Mouse (Mus musculus) adrenal gland, postnatal 10 days (tissue): ENCODE data around the gene Ramp2. TPM values are rescaled to one million over a fixed set of nuclear protein-coding genes. Genes with fewer than 3 reads are reported as not detected.

ENCODE experiments used
- DNase-seq: peaks from one replicate; pipeline ENCODE4 v3.0.0; 2021; ENCODE audit warnings: mixed read lengths
- long read RNA-seq, 2 experiments: library from polyadenylated mRNA; stranded (forward); transcript quantifications; one replicate each; pipeline ENCODE4 v2.0.0; 2021
- total RNA-seq, 2 experiments: library from RNA; stranded (reverse); gene quantifications; 2 replicates each; pipeline ENCODE4 v1.2.3; 2021

Gene Ramp2
- total RNA-seq = 100 to 1,000 TPM; 101 to 116 TPM
- long read RNA-seq, experiment 1, transcript Ramp2-204 (4 exons, 1,178 nt) = major isoform, 93 of 116 reads
- long read RNA-seq, experiment 1, partial matches to known transcripts = 3 of 116 reads
- long read RNA-seq, experiment 1, other reads (novel, unspliced or antisense) = 11 of 116 reads
- long read RNA-seq, experiment 2, transcript Ramp2-204 (4 exons, 1,178 nt) = major isoform, 75 of 91 reads
- long read RNA-seq, experiment 2, transcript Ramp2-202 (3 exons, 899 nt) = minor isoform, 5 of 91 reads
- long read RNA-seq, experiment 2, partial matches to known transcripts = 2 of 91 reads
- long read RNA-seq, experiment 2, other reads (novel, unspliced or antisense) = 6 of 91 reads

DNA sequence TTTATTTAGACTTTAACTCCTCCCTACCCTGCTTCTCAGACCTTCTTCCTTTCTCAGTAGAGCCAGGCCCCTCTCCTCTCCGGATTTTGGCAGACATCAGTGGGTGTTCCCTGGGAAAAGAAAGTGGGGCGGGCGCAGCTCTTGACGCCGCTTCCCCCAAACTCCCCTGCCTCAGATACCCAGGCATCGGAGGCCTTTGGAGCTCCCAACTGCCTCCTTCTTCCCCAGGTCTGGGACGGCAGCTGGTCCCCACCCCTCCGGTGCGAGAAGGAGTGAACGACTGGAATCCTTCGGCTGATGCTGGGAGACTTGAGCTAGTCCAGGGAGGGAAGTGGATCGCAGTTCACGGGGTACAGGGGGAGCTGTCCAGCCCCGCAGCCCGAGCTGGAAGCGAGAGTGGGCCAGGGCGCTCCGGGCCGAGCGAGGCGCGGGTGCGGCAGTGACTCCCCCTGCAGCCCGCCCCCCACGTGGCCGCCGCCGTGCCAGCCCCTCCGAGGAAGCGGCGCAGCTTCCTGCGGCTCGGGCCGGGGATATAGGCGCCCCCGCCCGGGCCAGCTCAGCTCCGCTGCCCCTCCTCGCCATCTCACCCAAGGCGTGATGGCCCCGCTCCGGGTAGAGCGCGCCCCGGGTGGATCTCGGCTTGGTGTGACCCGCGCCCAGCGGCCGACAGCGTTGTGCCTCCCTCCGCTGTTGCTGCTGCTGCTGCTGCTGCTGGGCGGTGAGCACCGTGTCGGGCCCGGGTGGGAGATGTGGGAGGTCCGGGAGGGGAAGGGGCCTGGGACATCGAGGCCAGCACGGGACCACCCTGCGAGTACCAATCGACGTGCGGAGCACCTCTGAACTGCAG lies at the start of gene Ramp2:
Gene Ramp2, plus strand, starts transcription at position 174 of the 847 bp plus-strand sequence.
- peak; percentile 76 for DNase-seq

DNA sequence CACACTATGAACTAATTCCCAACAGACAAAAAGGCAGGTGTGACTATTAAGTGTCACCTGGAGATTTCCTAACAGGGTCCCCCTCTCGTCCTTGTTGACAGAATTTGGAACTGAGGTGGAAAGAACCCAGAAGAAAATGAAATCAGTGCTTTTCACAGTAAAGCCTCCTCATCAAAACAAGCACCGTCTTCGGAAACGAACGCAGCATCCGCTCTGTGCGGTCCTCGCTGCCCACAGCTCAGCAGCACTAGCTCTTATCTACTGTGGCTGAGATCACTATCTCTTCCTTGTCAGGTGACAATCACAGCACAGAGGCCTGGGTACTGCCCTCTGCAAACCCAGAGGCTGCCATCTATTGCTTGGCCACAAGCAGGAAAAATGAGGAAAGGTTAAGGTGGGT lies 49.7 kb upstream of the Ramp2 start:
- no peak for DNase-seq

DNA sequence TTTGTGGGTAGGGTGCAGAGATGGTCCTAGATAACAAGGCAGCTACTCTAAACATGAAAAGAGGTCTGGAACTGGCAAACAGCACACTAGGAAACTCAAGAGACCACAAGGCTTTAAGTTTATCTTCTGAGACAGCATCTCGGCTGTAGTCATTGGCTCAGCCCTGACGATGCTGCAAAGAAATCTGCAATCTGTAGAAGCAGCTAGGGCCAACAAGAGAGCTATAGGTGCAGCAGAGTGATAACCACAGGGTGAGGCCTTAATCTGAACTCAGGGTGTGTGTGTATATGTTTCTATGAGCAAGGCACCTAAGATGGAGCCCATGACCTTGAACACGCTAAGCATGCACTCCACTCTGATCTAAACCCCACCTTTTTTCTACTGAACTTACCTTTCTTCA lies 46.3 kb upstream of the Ramp2 start:
- no peak for DNase-seq

DNA sequence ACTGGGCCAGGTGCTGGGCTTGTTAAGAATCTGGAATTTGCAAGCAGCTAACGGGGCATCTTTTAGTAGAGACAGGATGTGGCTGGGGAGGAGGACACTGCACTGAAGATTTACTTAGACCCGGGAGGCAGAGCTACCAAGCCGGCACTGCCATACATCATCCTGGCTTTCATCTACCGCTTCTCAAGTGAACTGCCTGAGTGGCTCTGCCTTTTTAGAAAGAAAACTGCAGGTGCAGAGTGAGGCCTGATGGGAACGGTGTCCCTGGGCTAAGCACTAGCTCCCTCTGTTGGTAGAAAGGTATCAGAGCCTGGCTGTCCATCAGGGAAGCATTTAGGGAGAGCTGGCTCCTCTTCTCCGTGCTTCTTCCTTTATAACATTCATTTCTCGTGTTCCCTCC lies 44.8 kb upstream of the Ramp2 start:
- DNase-seq = no peak

DNA sequence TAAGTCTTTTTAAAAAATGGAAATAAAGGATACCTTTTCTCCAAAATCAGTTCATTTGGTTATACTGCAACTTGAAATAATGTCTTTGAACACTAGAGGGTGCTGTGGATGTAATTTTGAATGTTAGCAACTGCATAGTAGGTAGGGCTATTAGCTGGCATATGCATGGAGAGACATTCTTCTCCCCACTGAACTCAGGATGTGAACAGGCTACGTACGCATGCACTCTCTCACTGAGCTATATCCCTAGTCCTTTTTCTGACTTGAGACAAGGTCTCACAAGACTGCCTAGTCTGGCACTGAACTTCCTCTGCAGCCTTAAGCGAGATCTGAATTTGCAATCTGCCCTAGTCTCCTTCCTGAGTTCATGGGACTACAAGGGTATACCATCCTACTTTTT lies 33.9 kb upstream of the Ramp2 start:
- DNase-seq = no peak

DNA sequence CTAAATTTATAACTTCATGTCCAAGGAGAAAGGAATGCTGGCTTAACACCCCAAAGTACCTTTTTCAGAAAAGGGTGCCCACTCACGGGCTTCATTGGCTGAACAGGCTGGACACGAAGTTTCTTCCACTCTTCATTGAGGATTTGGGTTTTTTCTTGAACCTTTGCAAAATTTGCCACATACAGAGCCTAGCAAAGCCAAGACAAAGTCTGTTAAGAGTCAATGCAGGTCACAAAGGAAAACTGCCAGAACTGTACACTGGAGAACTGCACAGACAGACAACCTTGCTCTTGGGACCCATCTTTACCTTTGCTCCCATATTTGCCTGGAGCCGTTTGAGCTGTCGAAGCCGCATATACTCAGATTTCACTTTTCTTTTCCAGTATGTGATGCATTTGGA lies 28.9 kb upstream of the Ramp2 start:
- DNase-seq = peak; percentile 36

DNA sequence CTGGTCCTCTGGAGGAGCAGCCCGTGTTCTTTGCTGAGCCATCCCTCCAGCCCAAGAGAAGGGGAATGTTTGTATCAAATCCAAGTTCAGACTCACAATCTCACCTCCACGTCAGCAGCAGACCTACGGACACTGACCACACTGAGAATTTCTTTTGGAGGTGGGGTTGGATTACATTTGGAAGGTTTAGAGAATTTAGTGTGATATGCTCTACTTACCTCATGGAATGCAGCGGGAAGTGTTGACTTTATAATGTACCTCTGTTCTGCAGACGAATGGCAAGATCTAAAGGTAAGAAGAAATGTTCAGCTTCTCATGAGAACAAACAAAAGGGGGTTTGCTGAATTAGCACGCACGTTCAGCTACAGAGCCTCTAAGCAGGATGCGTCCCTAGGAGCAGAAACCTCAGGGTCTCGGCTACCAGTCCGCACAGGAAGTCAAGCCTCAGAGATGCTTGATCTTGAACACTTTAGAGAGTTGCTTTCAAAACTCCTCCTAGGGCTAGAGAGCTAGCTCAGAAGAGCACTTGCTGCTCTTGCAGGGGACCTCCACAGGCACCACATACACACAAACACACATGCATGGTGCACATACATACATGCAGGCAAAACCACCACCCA lies 27.3 kb upstream of the Ramp2 start:
- no peak for DNase-seq

DNA sequence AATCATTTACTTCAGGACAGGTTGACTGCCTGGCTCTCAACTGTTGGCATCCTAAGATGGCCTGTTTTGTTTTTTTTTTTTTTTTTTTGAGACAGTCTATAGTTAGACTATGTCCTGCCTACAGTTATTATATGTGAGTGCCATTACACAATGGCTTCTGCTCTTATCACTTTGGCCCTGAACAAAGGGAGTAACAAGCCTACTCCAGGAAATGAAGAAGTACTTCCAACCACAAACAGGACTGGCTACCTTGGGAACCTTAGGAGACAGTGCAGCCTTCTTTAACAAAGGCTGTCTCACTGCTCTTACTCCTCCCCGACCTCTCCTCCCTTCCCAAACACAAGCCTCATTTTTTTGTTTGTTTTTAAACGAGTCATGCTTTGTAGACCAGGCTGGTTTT lies 25.0 kb upstream of the Ramp2 start:
- DNase-seq = no peak

DNA sequence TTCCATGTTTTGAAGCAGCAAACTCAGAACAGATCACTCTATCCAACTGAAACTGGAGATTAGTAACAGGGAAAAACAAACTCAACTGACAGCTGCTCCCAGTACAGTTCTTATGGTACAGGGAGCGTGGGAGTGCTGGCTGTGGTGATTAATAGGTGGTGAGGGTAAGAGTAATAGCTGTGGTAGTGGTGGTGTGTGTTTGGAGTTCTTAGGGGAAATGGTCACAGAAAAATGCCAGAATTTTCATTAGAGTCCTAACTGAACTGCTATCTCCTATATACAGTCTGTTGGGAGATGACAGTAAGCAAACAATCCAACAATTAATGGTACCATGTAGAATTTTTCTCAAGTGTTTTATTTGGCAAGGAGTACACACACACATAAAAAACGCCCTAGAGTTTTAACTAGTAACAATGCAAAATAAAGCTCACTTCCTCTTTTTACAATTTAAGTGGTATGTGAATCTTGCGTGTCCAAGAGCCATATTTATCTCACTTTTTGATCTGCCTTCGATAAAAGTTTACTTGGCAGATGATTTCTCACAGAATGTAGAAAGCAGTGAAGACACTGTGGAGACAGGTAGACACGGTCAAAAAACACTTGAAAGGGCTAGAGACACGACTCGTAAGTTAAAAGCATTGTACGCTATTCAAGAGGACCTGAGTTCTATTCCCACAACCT lies 24.4 kb upstream of the Ramp2 start:
- DNase-seq = no peak

DNA sequence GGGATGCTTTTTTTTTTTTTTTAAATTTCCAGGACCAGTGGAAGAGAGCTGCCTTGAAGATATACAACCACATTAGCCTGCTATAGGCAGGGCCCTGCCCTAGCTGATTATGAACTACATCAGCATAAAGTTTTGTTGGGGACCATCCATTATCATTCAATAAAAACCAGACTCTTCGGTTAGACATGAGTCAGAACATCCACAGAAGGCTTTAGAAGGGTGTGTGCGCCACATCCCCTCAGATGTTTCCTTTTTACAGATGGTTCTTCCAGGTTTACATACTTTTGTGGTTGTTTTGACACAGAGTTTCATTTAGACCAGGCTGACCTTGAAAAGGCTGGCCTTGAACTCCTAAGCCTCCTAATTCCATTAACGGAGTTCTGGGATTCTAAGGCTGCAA lies 21.5 kb upstream of the Ramp2 start:
- no peak for DNase-seq

DNA sequence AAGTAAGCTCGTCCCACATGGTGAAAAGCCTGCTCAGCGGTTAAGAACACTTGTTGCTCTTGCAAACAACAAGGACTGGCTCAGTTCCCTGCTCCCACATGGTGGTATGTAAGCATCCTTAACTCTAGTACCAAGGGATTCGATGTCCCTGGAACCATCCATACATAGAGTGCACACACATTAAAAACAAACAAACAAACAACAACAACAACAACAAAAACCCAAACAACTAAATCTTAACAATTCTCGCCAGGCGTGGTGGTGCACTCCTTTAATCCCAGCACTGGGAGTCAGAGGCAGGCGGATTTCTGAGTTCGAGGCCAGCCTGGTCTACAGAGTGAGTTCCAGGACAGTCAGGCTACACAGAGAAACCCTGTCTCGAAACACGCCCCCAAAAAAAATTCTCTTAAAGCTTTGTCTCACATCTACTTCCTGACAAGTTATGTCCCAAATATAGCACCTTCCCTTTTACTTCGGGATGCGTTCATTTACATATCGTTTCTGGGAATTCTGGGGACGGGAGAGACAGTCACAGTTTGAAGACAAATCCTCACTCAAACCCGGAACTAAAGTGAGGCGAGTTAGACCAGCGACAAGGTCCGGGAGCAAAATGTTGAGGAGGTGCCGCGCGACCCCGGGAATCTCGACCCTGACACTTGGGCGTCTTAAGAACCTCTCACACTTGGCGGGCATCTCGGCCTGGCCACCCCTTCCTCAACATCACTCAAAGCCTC lies 20.3 kb upstream of the Ramp2 start:
- no peak for DNase-seq

DNA sequence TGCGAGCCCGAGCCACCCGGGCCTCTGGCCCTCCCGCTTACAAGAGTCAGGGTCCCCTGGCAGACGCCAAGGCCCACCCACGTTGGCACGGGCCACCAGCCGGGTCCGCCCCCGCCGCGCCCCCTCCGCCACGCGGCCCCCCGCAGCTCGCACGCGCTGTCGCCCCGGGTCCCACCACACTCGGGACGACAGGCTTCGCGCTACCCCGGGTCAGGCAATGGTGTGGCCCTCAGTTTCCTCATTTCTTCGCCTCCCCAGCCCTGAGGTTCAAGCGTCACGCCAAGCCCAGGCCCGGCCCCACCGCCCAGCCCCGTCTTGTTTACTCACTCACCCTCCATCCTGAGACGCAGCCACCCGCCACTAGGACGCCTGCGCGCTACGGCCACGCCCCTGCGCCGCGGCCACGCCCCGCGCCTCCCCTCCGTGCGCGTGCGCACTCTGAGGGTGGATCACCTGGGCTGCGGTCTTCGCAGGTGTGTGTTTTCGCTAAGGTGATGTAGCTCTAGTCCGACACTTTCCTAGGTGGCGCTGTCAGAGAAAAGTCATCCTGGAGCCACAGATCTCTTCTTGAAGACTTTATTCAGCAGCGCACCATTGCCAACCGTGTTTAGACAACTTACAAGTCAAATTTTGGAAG lies 19.6 kb upstream of the Ramp2 start, which contains the start of gene Ezh1:
Gene Ezh1, minus strand, starts transcription at position 399 of the 637 bp plus-strand sequence.
- DNase-seq = peak; percentile 94

DNA sequence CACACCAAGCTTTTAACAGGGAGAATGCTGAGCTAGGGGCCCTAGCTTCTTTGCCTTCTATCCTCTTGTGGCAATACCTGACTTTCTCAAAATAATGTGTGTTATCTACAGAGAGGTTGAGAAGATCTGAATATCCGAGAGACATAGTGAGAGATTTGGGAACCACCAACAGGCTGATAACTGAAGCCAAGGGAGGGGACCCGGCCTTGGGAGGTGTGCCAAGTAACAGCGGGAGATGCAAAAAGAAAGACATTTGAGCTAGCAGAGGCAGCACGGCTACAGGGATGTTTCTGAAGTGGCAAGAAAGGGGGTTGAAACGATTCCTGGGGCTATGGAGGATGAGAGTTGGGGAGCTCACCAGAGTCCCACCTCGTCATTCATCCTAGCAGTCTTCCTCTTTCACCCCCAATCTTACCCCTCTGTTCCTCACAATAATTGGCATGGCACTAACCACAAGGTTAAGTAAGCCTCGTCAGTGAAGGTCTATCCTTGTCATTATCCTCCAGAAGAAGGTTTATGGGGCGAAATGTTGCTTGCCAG lies 16.4 kb upstream of the Ramp2 start:
- peak; percentile 77 for DNase-seq

DNA sequence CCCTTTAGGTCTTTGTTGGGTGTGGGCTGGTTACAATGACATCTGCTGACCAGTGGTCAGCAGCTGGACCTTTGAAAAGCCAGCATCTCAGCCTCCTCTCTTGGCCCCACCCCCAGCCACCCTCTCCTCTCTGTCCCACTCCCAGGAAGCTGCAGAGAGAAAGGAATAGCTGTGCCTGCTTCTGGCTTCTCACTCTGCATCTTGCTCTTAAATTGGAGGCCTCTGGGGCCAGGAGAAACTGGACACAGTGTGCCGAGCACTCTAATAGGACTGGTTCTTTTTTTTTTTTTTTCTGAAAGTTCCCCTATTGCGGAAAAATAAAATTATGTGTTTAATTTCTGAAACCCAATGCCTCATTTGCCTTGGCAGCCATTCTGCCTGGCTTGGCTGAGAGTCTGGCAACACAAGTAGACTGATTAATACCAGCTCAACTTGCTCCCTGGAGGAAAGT lies 15.7 kb upstream of the Ramp2 start:
- peak; percentile 47 for DNase-seq

DNA sequence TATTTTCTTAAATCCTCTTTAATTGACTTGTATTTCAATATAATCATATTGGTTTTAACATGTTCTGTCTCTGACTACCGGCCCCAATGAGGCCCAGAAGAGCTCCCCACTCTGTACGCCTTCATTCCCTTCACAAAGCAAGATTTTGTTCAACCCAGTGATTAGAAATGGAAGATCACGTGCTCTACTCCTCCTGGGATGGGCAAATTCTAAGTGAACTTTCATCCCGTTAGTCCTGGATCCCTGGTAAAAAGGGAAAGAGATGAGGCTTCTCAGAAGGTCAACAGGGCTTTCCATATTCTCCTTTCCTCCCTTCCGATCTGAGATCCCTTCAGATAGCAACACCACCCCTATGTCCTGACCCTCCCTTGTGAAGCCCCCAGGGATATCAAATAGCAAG lies 15.3 kb upstream of the Ramp2 start:
- DNase-seq = no peak

DNA sequence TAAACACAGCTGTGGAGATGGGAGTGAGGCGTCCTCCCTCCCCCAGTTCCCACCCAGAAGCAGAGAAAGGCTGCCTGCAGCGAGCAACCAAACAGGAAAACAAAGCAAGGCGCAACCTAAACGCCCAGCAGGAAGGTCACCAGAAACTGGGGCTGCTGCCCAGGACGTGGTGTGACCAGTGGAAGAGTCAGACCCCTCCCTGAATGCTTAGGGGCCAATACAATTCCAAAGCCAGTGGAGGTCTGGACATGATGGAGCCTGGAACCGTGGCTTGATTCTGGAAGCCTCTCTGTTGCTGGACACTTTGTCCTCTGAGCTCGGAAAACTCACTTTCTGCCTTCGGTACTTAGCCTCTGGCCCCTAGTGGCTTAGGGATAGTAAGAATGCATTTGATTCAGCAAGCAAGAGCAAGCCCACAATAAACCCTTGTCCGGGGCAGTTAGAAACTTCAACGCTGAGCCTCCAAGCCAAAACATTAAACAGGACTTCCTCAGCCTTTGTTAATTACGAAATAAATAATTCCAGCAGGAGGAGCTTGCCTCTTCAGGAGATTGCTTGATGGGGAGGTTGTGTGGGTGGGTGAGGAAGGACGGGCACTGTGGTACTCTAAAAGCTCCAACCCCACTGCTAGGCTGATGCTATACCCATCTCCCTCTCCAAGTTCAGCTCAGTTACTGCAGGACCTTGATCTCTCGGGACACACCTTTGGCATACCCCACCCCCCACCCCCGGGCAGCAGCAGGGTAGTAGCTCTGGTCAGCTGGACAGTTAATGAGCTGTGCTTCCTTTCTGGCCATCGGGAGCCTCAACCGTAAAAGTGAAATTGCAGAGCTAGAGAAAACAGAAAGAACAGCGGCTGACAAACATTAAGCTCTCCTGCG lies 14.6 kb upstream of the Ramp2 start:
- DNase-seq = peak; percentile 61

DNA sequence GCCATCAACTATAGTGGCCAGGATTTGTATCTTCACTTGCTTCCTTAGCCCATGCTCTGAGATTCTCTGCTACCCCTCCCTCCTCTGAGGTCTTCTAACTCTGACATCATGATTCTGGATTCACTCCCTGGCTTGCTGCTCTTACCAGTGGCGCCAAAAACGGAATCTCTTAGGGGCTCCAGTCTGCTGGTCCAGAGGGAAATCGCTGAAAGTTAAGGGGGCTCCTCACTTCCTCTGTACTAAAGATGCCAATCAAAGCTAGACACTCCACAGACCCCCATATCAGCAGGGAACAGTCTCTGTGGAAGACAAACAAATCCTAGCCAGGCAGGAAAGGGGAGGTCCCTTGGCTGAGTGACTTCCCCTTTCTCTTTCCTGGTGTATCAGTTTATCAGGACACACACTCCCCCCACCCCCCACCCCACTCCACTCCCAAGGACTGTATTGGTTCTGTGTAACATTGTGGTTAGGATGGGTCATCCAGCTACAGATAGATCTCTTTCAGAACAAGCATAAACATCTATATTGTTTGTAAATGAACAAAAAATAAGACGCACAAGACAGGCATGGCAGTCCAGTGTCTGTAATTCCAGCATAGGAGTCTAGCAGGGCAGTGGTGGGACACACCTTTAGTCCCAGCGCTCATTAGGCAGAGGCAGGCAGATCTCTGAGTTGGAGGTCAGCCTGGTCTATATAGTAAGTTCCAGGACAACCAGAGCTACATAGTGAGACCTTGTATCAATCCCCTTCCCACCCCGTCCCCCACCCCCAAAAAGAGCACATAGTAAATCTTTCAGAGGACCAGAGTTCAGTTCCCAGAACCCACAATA lies 13.6 kb upstream of the Ramp2 start:
- no peak for DNase-seq

DNA sequence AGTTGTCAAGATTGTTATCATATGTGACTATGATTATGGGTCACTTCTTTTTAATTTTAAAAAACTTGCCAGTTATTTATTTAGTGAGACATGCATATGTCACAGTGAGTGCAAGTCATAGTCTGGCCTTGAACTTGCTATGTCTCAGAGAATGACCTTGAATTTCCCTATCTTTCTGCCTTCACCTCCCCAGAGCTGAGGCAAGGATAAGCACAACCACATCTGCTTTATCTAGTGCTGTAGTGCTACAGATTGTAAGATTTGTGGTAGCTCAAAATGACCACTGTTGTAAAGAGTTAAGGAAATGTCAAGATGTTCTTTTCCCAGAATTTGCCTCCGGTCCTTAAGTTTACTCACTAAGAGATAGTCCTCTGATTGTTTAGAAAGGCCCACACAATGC lies 12.6 kb upstream of the Ramp2 start:
- DNase-seq = no peak

DNA sequence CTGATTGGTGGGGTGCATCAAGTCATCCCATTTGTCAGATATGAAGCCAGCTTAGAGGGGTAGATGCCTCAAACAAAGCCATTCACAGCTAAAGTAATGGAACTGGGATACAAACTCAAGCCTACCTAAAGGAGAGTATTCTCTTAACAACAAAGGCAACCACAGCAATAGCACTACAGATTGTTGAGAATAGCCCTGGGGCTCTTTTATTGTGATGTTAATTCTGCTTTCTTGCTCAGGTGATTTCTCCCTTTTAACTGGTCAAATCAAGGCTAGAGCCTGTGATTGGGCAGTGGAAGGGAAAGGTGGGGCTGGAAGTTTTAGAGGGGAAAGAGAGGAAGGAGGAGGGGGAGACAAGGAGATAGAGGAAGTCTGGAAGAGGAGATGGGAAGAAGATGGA lies 11.7 kb upstream of the Ramp2 start:
- DNase-seq = no peak
